Mouse (Mus musculus): Measurements from ENCODE around the gene Dab2ip. TPM values are rescaled to one million over a fixed set of nuclear protein-coding genes. Genes with fewer than 3 reads are reported as not detected.

Dab2ip gene
- total RNA-seq, 2 experiments from 2014 or later, result 143 to 154 TPM

DNA sequence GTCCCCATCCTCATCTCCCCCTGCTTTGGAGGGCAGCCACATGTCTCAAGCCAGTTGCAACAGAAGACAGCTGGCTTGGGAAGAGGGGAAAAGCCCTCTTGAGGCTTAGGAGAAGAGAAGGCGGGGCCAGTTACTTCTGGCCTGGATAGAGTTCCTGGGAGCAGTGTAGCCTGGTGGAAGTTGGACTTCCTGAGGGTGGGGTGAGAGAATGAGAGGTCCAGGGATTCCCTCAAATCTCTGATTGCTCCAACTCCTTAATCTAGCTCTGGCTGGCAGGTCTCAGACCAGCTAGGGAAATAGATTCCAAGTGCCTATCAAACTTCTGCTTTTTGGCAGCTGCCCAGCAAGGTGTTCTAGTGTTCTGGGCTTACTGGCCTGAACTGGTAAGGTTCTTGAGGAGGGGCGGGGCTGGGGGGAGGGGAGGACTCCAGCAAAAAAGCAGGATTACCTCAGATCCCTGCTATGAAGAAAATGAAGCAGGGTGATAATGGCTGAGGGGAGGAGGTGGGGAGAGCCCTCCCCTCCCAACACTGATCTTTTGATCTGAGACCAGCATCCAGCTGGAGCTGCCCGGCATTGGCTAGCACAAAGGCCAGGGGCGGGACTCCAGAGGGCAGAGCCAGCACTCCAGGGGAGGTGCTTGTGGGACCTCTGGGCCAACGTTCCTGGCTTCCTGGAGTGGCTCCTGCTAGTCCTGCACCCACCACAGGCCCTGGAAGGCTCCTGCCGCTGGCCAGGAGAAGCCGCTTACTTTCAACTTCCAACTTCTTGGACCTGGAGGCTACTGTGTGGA is 133.4 kb downstream of the Dab2ip start:
- intact Hi-C loops (cut with DNase I), result no loop called here
- peak in 1 of 2 experiments; percentile 45 for DNase-seq (ENCODE audit: low spot score in 2 of 2)

- intact Hi-C loops (cut with DNase I), result no loop called here
- no peak for DNase-seq (ENCODE audit: low spot score in 2 of 2)
Observed at GRCm38 (mm10) chr2:35692272-35692900, 134.3 kb downstream of the Dab2ip start.

GRCm38 (mm10) chr2:35693037-35693436 is 135.0 kb downstream of the Dab2ip start:
- intact Hi-C loops (cut with DNase I), result no loop called here
- DNase-seq (ENCODE audit: low spot score in 2 of 2), result peak in 1 of 2 experiments; percentile 69

DNA sequence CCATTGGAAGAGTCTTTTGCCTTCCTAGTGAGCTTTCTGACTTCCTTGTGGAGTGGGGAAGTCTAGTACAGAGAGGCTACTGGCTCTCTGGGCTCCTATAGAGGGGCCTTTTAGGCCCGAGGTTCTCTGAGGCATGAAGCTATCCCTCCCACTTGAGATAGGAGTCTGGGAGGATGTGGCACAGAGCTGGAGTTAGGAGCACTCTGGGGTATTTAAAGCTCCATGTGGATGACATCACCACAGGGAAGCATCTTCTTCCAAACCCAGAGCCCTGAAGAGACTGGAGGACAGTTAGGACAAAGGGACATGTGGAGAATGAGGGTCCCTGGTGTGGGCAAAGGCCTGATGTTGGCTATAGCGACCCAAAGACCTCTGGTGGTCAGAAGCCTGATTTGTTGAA is 136.0 kb downstream of the Dab2ip start:
- intact Hi-C loops (cut with DNase I), result no loop called here

DNA sequence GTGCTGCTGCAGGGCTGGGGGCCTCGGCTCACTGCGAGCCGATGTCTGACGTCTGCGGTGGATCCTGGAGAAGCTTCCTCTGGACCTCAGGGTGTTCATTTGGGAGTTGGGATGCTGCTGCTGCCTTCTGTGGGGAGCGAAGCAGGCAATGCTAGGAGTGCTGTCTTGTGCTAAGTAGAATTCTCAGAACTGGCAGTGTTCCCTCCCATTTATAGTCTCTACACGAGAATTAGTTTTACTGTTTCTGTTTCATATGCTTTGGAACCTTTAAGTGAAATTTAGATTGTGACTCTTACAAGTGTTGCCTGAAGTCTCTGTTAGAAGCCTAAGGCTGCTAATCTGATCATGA is 138.1 kb downstream of the Dab2ip start:
- peak in 1 of 2 experiments; percentile 65 for DNase-seq (ENCODE audit: low spot score in 2 of 2)
- intact Hi-C loops (cut with DNase I), result no loop called here

More for the DNA sequence above, 136.0 kb downstream of the Dab2ip start:
- peak in 1 of 2 experiments; percentile 62 for DNase-seq (ENCODE audit: low spot score in 2 of 2)

- intact Hi-C loops (cut with DNase I), result no loop called here
- DNase-seq (ENCODE audit: low spot score in 2 of 2), result no peak
Observed at GRCm38 (mm10) chr2:35696542-35697391, 138.7 kb downstream of the Dab2ip start.

GRCm38 (mm10) chr2:35697768-35698167 is 139.7 kb downstream of the Dab2ip start:
- intact Hi-C loops (cut with DNase I), result no loop called here
- no peak for DNase-seq (ENCODE audit: low spot score in 2 of 2)

GRCm38 (mm10) chr2:35700966-35701365 is 142.9 kb downstream of the Dab2ip start:
- intact Hi-C loops (cut with DNase I), result no loop called here
- no peak for DNase-seq (ENCODE audit: low spot score in 2 of 2)

- no peak for DNase-seq (ENCODE audit: low spot score in 2 of 2)
- intact Hi-C loops (cut with DNase I), result no loop called here
Observed at GRCm38 (mm10) chr2:35702001-35702400, 143.9 kb downstream of the Dab2ip start.

GRCm38 (mm10) chr2:35702608-35703007 is 144.5 kb downstream of the Dab2ip start:
- DNase-seq (ENCODE audit: low spot score in 2 of 2), result no peak
- intact Hi-C loops (cut with DNase I), result no loop called here

- DNase-seq (ENCODE audit: low spot score in 2 of 2), result no peak
- intact Hi-C loops (cut with DNase I), result no loop called here
Observed at GRCm38 (mm10) chr2:35703241-35703640, 145.2 kb downstream of the Dab2ip start.

DNA sequence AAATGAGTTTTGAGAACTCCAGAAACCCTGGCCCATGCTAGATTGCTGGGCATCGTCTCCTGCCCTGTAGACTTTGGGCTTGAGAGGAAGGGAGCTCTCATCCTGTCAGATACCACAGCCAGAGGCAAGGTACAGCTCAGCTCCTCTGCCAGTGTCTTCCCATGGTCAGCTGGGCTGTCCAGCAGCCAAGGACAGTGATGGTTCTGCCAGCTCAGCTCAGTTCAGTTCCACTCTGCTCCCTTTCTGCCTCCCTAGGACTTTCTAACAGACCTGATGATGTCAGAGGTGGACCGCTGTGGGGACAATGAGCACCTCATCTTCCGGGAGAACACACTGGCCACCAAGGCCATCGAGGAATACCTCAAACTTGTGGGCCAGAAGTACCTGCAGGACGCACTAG is 154.5 kb downstream of the Dab2ip start:
- intact Hi-C loops (cut with DNase I), result no loop called here
- no peak for DNase-seq (ENCODE audit: low spot score in 2 of 2)

- intact Hi-C loops (cut with DNase I), result no loop called here
- no peak for DNase-seq (ENCODE audit: low spot score in 2 of 2)
Observed at GRCm38 (mm10) chr2:35713460-35713859, 155.4 kb downstream of the Dab2ip start.

GRCm38 (mm10) chr2:35714742-35715167 is 156.7 kb downstream of the Dab2ip start:
- peak; percentile 32 to 75 for DNase-seq (ENCODE audit: low spot score in 2 of 2)
- intact Hi-C loops (cut with DNase I), result loop anchor here (1.0 to 5.0 kb wide), 5 partner anchors 32 to 156 kb away; partner anchors contain the start of gene Dab2ip

GRCm38 (mm10) chr2:35715485-35715884 is 157.4 kb downstream of the Dab2ip start:
- intact Hi-C loops (cut with DNase I), result loop anchor here (1.0 to 5.0 kb wide), 5 partner anchors 31 to 157 kb away; partner anchors contain the start of gene Dab2ip
- DNase-seq (ENCODE audit: low spot score in 2 of 2), result peak in 1 of 2 experiments; percentile 79

DNA sequence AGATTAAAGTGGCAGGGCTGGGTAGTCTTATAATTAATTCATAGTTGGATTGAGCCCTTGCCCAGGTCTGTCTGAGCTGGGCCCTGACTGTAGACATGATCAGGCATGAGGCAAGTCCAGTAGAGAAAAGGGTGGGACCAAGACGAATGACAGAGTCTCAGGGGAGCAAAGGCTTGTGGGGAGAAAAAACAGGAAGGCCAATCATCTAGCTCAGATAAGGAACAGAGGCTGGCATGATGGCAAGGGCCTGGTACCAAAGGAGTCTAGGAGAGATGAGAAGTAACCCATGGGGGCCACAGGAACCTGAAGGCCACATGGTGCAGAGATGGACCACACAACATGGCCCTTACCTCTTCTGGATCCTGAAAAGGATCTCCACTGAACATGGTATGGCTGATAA is 158.1 kb downstream of the Dab2ip start:
- intact Hi-C loops (cut with DNase I), result loop anchor here (5.0 kb wide), 1 partner anchor 54 kb away; no protein-coding TSS in a partner anchor
- DNase-seq (ENCODE audit: low spot score in 2 of 2), result no peak

DNA sequence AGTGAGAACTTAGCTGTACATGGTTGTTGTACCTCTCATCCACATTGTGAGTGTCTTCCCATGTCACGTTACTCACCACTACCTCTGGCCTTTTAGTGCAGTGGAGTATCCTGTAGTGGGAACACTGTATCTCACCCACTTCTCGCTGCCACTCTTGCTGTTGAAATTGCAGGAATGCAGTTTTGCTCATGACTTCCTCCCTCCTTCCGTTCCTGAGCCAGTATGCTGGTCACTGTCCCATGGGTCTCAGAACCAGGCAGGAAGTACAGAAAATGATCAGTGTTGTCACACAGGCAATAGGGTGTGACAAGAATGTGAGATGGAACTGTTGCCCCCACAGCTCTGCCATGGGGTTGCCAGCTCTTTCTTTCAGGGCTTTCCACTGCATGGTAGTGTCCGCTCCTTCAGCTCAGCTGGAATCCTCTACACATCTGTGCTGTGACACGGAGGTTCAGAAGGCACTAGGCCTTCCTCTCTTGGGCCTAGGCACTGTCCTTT is 160.0 kb downstream of the Dab2ip start:
- intact Hi-C loops (cut with DNase I), result loop anchor here (5.0 kb wide), 1 partner anchor 56 kb away; no protein-coding TSS in a partner anchor
- no peak for DNase-seq (ENCODE audit: low spot score in 2 of 2)

GRCm38 (mm10) chr2:35718662-35719061 is 160.6 kb downstream of the Dab2ip start:
- intact Hi-C loops (cut with DNase I), result loop anchor here (5.0 kb wide), 1 partner anchor 56 kb away; no protein-coding TSS in a partner anchor
- no peak for DNase-seq (ENCODE audit: low spot score in 2 of 2)

GRCm38 (mm10) chr2:35719230-35720005 is 161.4 kb downstream of the Dab2ip start:
- intact Hi-C loops (cut with DNase I), result loop anchor here (5.0 kb wide), 1 partner anchor 57 kb away; no protein-coding TSS in a partner anchor
- peak in 1 of 2 experiments; percentile 20 for DNase-seq (ENCODE audit: low spot score in 2 of 2)

All from left cerebral cortex, postnatal 25 days (tissue).